19 mouse cellular contexts compared by ENCODE assay signal in genomic region chr5:108566523-108566922, GRCm38 (mm10). TPM values are rescaled to one million over a fixed set of nuclear protein-coding genes. Genes with fewer than 3 reads are reported as not detected.
"Had no signal": no experiment of that assay in that cellular context is flagged by ENCODE, and none has a peak within 500 bp of the region (broad histone marks: within the 10 kb centered on the region; RNA-seq: fewer than 3 reads in every experiment).

No protein-coding gene starts in this region.

- H3K27ac ChIP-seq: liver, embryonic 14.5 days; lung, embryonic 15.5 days; midbrain, embryonic 10.5 days; midbrain, embryonic 12.5 days; neural tube, embryonic 13.5 days; neural tube, embryonic 15.5 days had no signal

- DNase-seq: lung, postnatal 4 days; midbrain, embryonic 14.5 days; retina, postnatal 1 day; right cerebral cortex, adult 18-20 months; right cerebral cortex, postnatal 25 days; right cerebral cortex, postnatal 4 days; spleen, adult 18-20 months; thymus, adult 18-20 months; thymus, postnatal 14 days; thymus, postnatal 36 days had no signal

- H3K4me1 ChIP-seq: lung, embryonic 15.5 days; midbrain, embryonic 10.5 days; midbrain, embryonic 12.5 days; neural tube, embryonic 13.5 days; neural tube, embryonic 15.5 days had no signal

- H3K27me3 ChIP-seq: lung, embryonic 15.5 days; midbrain, embryonic 12.5 days; neural tube, embryonic 13.5 days; neural tube, embryonic 15.5 days had no signal

- ATAC-seq: midbrain, embryonic 16.5 days had no signal

- H3K4me2 ChIP-seq: lung, embryonic 15.5 days; midbrain, embryonic 12.5 days; neural tube, embryonic 13.5 days; neural tube, embryonic 15.5 days had no signal

- H3K4me3 ChIP-seq: lung, embryonic 15.5 days; midbrain, embryonic 10.5 days; midbrain, embryonic 12.5 days; myocyte; neural tube, embryonic 13.5 days; neural tube, embryonic 15.5 days had no signal

- H3K9me3 ChIP-seq: lung, embryonic 15.5 days; midbrain, embryonic 10.5 days; midbrain, embryonic 12.5 days; neural tube, embryonic 13.5 days; neural tube, embryonic 15.5 days had no signal

- H3K9ac ChIP-seq: liver, embryonic 14.5 days; lung, embryonic 15.5 days; midbrain, embryonic 12.5 days; neural tube, embryonic 13.5 days; neural tube, embryonic 15.5 days had no signal

RNA-seq across cellular contexts. Expression of gene Cplx1, which starts 16.7 kb away (rescaled TPM):
- total RNA-seq: megakaryocyte-erythroid progenitor cell, adult 5-6 weeks had no signal
- polyA plus RNA-seq: liver, embryonic 14.5 days; myocyte had no signal
